Mouse (Mus musculus): Measurements from ENCODE around the gene Lhx2.

DNA sequence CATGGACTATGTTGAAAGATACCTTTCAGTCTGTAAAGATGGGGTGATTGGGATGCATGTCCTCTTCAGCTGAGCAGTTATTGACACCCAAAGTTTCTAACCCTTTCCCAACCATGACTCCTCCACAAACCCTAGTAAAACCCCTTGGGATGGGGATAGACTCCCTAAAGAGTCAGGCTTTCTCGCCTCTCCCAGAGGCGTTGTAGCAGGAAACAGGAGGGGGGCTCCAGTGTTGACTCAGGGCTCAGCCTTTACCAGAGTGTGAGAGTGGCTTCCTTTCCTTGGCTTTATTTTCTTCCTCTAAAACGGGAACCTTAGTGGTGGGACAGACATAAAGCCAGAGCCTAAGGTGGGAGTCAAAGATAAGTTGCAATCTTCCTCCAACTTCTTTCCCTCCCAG is 19.5 kb downstream of the Lhx2 start:
- no peak for TF ChIP-seq USF1 (IDR thresholded peaks at IDR 0.05; ENCODE audit: low read depth)
- no peak for TF ChIP-seq POLR2A (IDR thresholded peaks at IDR 0.05; ENCODE audit: insufficient read length, low read depth)
- no peak for TF ChIP-seq MAX (IDR thresholded peaks at IDR 0.05; ENCODE audit: low read depth)
- no peak for TF ChIP-seq MYOD1 (IDR thresholded peaks at IDR 0.05; ENCODE audit: control insufficient read depth in 1 of 3, insufficient read length in 2 of 3, low read depth in 2 of 3)
- no peak for TF ChIP-seq E2F4 (IDR thresholded peaks at IDR 0.05; ENCODE audit: insufficient read depth)
- no peak for TF ChIP-seq REST (IDR thresholded peaks at IDR 0.05; ENCODE audit: insufficient read depth, insufficient read length)
- no peak for TF ChIP-seq SRF (IDR thresholded peaks at IDR 0.05; ENCODE audit: control insufficient read depth, insufficient read length, low read depth)
